Mouse (Mus musculus): Measurements from ENCODE around the gene Neurl1a.

GRCm38 (mm10) chr19:47285581-47285980 lies 107.0 kb downstream of the Neurl1a start:
- TF ChIP-seq POLR2A (IDR thresholded peaks at IDR 0.05; ENCODE audit: borderline replicate concordance, insufficient read depth, low read length): no peak
- no peak for TF ChIP-seq CTCF (IDR thresholded peaks at IDR 0.05; ENCODE audit: borderline replicate concordance, insufficient read depth, low read depth, low read length)
